Mouse (Mus musculus): ENCODE data around the gene Pde8b. TPM values are rescaled to one million over a fixed set of nuclear protein-coding genes. Genes with fewer than 3 reads are reported as not detected.

Gene Pde8b
- polyA plus RNA-seq, 1 experiment = 6.2 TPM

GRCm38 (mm10) chr13:95067854-95068253 is 182.3 kb downstream of the Pde8b start:
- DNase-seq (ENCODE audit: low read depth) = peak; percentile 57
- peak; percentile 41; the same call in 1 of the 2 replicates for TF ChIP-seq CTCF (IDR thresholded peaks at IDR 0.05; ENCODE audit: borderline replicate concordance, extremely low read depth, insufficient read depth, insufficient read length)
- TF ChIP-seq POLR2A (IDR thresholded peaks at IDR 0.05; ENCODE audit: borderline replicate concordance, extremely low read depth, insufficient read depth, insufficient read length, poor library complexity, severe bottlenecking) = no peak

DNA sequence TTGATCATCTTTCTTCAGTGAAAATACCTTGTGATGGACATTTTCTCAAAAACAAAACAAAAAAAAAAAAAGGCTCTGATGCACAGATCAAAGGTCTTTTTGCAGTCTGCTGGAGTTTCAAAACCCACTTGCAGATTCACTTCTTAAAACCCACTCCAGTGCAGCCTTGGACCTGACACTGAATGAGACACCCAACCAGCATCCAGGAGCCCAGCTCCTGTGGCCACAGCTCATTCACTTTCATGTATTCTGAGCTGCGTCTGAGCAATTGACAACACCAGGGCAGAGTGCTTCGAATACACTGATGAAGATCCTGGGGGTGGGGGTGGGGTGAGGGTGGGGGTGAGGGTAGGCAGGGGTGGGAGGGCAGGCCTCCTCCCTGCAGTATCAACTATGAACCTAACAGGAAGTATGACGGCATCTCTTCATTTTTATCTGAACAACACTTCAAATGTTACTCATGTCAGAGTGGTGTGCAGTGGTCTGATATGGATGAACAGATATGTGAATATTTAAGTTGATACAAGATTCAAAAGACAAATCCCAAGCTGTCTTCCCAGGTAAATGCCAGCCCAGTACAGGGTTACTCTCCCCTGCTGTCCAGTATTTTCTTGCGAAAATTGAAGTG is 186.6 kb downstream of the Pde8b start:
- no peak for TF ChIP-seq POLR2A (IDR thresholded peaks at IDR 0.05; ENCODE audit: borderline replicate concordance, extremely low read depth, insufficient read depth, insufficient read length, poor library complexity, severe bottlenecking)
- no peak for TF ChIP-seq CTCF (IDR thresholded peaks at IDR 0.05; ENCODE audit: borderline replicate concordance, extremely low read depth, insufficient read depth, insufficient read length)
- no peak for DNase-seq (ENCODE audit: low read depth)

DNA sequence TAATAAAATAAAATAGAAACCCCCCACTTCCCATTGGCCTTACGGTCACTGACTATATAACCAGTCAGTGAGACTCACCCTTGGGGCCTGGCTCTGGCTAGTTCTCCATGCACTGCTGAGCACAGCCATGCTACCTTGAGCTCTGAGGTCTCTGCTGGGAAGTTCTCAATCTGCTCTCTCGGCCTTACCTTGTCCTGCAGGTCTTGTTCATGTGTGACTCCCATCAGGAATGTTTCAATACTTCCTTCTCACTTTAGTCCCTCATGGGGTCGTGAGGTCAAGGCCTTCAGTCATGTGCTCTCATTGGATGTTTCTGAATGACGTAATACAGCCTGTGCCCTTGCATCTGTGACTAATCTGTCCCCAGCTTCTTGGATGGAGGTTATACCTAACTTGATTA is 191.3 kb downstream of the Pde8b start:
- no peak for DNase-seq (ENCODE audit: low read depth)
- TF ChIP-seq POLR2A (IDR thresholded peaks at IDR 0.05; ENCODE audit: borderline replicate concordance, extremely low read depth, insufficient read depth, insufficient read length, poor library complexity, severe bottlenecking) (no peak), CTCF (IDR thresholded peaks at IDR 0.05; ENCODE audit: borderline replicate concordance, extremely low read depth, insufficient read depth, insufficient read length) (no peak)

DNA sequence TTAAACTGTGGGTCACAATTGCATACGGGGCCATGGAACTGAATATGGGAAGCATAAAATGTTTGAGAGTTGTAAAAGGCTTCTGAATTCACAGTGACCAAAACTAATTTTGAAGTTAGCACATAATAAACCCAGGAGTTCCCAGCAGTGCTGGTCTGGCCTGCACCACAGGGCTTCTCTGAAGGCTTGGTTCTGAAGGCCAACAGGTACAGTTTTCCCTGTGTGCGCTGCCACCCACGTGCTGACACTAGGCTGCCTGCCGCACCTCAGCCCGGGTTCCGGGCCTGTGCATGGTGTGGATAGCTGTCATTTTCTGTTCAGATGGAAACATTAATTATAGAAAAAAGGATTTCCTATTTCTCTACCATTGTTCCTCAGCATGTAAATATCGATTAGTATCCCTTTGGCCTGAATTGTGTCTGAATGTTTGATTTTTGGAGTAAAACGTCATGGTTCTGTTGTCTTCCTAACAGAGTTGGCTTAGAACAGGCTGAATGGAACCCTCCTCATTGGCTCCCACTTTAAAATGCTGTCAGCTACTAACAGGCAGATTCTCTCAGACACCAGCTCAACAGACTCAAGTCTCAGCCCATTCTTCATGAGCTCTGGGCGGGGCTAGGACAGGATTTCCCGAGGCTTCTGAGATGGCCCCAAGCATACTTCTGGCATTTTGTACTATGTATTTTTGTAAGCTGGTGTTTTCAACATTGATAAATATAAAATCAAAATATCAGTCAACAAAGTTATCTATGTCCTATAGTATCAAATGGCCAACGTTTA is 193.4 kb downstream of the Pde8b start:
- TF ChIP-seq CTCF (IDR thresholded peaks at IDR 0.05; ENCODE audit: borderline replicate concordance, extremely low read depth, insufficient read depth, insufficient read length) (no peak), POLR2A (IDR thresholded peaks at IDR 0.05; ENCODE audit: borderline replicate concordance, extremely low read depth, insufficient read depth, insufficient read length, poor library complexity, severe bottlenecking) (no peak)
- no peak for DNase-seq (ENCODE audit: low read depth)

- TF ChIP-seq CTCF (IDR thresholded peaks at IDR 0.05; ENCODE audit: borderline replicate concordance, extremely low read depth, insufficient read depth, insufficient read length) (no peak), POLR2A (IDR thresholded peaks at IDR 0.05; ENCODE audit: borderline replicate concordance, extremely low read depth, insufficient read depth, insufficient read length, poor library complexity, severe bottlenecking) (no peak)
Measured at GRCm38 (mm10) chr13:95055742-95056388, 194.3 kb downstream of the Pde8b start.

DNA sequence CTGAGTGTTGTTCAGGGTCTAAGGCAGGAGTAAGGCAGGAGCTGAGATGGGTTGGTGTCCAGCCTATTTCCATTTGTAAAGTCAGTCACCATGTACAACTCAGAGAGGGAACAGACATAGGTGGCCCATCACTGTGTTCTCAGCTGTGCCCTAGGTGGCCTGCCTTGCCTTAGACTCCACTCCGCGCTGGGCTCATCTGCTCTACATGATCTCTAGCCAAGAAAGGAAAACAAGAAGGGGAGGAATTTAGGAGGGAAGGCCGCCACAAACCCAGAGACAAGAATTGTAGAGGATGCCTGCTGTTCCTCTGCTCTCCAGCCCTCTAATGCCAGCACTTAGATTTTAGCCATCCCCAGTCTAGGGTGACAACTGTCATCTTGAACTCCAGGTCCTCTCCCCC is 197.7 kb downstream of the Pde8b start:
- TF ChIP-seq CTCF (IDR thresholded peaks at IDR 0.05; ENCODE audit: borderline replicate concordance, extremely low read depth, insufficient read depth, insufficient read length) (no peak), POLR2A (IDR thresholded peaks at IDR 0.05; ENCODE audit: borderline replicate concordance, extremely low read depth, insufficient read depth, insufficient read length, poor library complexity, severe bottlenecking) (no peak)
- DNase-seq (ENCODE audit: low read depth) = no peak

More at GRCm38 (mm10) chr13:95055742-95056388, 194.3 kb downstream of the Pde8b start:
- DNase-seq (ENCODE audit: low read depth) = no peak

DNA sequence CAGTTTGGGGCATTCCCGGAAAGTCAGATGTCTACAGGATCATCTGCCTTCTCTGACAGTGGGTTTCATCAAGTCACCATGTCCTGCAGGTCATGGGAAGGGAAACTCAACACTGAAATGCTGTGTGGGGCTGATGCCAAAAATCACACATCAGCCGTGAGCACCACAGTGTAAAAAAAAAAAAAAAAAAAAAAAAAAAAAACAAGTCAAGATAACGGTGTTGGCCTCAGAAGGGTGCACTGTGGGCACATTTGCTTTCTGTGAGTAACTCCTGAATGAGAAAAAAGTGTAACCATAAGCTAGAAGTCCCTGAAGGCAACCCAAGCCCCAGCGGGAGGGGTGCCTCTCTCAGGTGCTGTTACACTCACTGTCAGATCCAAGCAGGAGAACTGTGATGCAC is 199.7 kb downstream of the Pde8b start:
- TF ChIP-seq POLR2A (IDR thresholded peaks at IDR 0.05; ENCODE audit: borderline replicate concordance, extremely low read depth, insufficient read depth, insufficient read length, poor library complexity, severe bottlenecking) (no peak), CTCF (IDR thresholded peaks at IDR 0.05; ENCODE audit: borderline replicate concordance, extremely low read depth, insufficient read depth, insufficient read length) (no peak)
- DNase-seq (ENCODE audit: low read depth) = no peak

DNA sequence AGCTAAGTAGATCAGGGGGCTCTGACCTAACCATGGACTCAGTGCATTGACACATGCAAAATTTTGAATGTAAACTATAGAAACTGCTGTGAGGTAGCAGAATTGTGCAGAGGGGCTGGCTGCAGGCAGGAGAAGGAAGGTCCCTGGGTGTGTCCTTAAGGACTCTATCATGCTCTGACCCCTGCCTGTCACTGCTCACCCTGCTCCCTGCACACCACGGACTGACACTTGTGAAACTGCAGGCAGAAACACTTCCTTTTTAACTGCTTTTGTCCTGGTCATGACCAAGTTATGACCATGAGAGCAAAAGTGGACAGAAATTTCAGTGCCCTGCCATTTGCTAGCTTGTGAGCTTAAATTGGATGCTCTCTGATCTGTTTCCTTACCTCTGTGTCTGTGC is 206.0 kb downstream of the Pde8b start:
- TF ChIP-seq CTCF (IDR thresholded peaks at IDR 0.05; ENCODE audit: borderline replicate concordance, extremely low read depth, insufficient read depth, insufficient read length) (no peak), POLR2A (IDR thresholded peaks at IDR 0.05; ENCODE audit: borderline replicate concordance, extremely low read depth, insufficient read depth, insufficient read length, poor library complexity, severe bottlenecking) (no peak)
- DNase-seq (ENCODE audit: low read depth) = no peak

DNA sequence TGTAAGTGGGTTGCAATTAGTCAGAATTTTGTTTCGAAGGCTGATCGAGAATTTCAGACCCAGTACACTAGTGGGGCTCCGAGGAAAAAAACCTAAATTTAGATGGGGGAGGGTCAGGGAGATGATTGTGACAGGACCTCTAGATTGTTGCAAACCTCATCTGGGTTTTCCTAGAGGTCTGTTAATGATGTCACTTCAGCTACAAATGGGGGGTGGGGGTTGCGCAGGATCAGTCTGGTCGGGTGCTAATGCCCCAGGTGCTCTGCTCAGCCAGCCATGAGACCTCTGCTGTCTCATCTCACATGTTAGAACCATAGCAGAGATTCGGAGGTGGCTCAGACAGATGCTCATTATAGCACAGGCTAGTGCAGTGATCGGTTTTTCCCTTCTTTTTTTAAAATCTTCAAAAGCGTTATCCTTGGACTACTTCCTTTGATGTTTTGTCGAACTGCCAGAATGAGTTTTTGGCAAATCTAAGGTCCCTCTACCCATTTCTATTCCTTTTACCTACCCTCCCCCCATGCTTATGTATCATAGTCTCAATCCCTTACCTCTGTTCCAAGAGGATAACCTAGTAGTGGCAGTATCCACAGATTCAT is 209.9 kb downstream of the Pde8b start:
- DNase-seq (ENCODE audit: low read depth) = no peak
- no peak for TF ChIP-seq POLR2A (IDR thresholded peaks at IDR 0.05; ENCODE audit: borderline replicate concordance, extremely low read depth, insufficient read depth, insufficient read length, poor library complexity, severe bottlenecking)
- no peak for TF ChIP-seq CTCF (IDR thresholded peaks at IDR 0.05; ENCODE audit: borderline replicate concordance, extremely low read depth, insufficient read depth, insufficient read length)

DNA sequence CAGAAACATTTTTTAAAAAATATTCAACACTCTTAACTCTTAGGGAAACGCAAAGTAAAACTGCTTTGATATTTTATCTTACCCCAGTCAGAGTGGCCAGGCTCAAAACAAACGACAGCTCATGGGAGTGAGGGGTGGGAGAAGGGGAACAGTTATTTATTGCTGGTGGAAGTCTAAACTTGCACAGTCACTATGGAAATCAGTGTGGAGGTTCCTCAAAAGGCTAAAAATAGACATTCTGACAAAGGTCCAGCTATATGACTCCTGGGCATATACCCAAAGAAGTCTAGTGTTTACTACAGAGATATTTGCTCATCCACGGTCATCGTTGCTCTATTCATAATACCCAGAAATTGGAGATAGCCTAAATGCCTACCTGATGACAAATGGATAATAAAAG is 211.9 kb downstream of the Pde8b start:
- TF ChIP-seq POLR2A (IDR thresholded peaks at IDR 0.05; ENCODE audit: borderline replicate concordance, extremely low read depth, insufficient read depth, insufficient read length, poor library complexity, severe bottlenecking) (no peak), CTCF (IDR thresholded peaks at IDR 0.05; ENCODE audit: borderline replicate concordance, extremely low read depth, insufficient read depth, insufficient read length) (no peak)
- no peak for DNase-seq (ENCODE audit: low read depth)

GRCm38 (mm10) chr13:95034715-95035114 is 215.4 kb downstream of the Pde8b start:
- peak; percentile 30 for DNase-seq (ENCODE audit: low read depth)
- no peak for TF ChIP-seq CTCF (IDR thresholded peaks at IDR 0.05; ENCODE audit: borderline replicate concordance, extremely low read depth, insufficient read depth, insufficient read length)
- no peak for TF ChIP-seq POLR2A (IDR thresholded peaks at IDR 0.05; ENCODE audit: borderline replicate concordance, extremely low read depth, insufficient read depth, insufficient read length, poor library complexity, severe bottlenecking)

Measured in brain, embryonic 14.5 days (tissue).